Mouse (Mus musculus) bone marrow, adult 2 months (tissue): ENCODE measurements around the gene Stx3. TPM values are rescaled to one million over a fixed set of nuclear protein-coding genes. Genes with fewer than 3 reads are reported as not detected.
A peak's percentile ranks its signal among the peaks of the same experiment; 100 is the strongest.

ENCODE experiments used
- H3K27ac ChIP-seq: fragments of 200-500 bp; 2 replicates; pipeline ENCODE4 v1.5.1; 2012; ENCODE audit warnings: low read depth, mild to moderate bottlenecking, control low read depth, inconsistent platforms, low read length; ENCODE audit not compliant: control insufficient read depth, poor library complexity, insufficient read depth
- H3K4me1 ChIP-seq: fragments of 200-500 bp; 2 replicates; pipeline ENCODE4 v1.6.1; 2011; ENCODE audit warnings: low read length; ENCODE audit not compliant: control insufficient read depth, insufficient read depth
- H3K4me3 ChIP-seq: fragments of 200-500 bp; replicated peaks from 2 replicates; pipeline ENCODE3; 2011; ENCODE audit warnings: mild to moderate bottlenecking, low read depth, low read length, control low read depth; ENCODE audit not compliant: control insufficient read depth
- CTCF ChIP-seq: fragments of 200-500 bp; IDR thresholded peaks from 2 replicates; pipeline ENCODE4 v1.5.1; 2011; ENCODE audit warnings: low read length, control low read depth; ENCODE audit not compliant: control insufficient read depth, insufficient read depth
- POLR2A ChIP-seq: fragments of 200-500 bp; IDR thresholded peaks from 2 replicates; pipeline ENCODE4 v1.6.1; 2011; ENCODE audit warnings: low read depth, mild to moderate bottlenecking, control low read depth, low read length, borderline replicate concordance; ENCODE audit not compliant: control insufficient read depth
- WGBS: fragments of 180-500 bp; shearing (Covaris S2); methylation state at CpG from one replicate; pipeline ENCODE4 v1.1.7; 2018; 5-methylcytosine and 5-hydroxymethylcytosine counted together
- polyA plus RNA-seq: library from polyadenylated mRNA; stranded (reverse); fragments of >200 nt; gene quantifications from 2 replicates; pipeline ENCODE4 v1.2.4, GENCODE M21; 2011; ENCODE audit warnings: low replicate concordance; ENCODE audit not compliant: missing spikeins, insufficient read depth, insufficient read length

Gene Stx3
- polyA plus RNA-seq, 1 experiment: 7.3 TPM

DNA sequence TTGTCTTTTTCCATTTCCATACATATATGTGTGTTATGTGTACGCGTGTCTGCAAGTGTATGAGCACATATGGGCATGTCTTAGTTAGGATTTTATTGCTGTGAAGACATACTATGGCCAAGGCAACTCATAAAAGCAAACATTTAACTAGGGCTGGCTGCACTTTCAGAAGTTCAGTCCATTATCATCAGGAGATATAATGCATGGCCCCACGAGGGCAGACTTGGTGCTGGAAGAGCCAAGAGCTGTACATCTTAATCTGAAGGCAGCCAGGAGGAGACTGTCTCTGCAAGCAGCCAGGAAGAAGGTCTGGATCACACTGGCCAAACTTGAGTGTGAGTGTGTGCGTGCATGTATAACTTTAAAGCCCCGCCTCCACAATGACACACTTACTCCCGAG lies 24.8 kb downstream of the Stx3 start:
- no peak for TF ChIP-seq POLR2A
- TF ChIP-seq CTCF: no peak
- Histone ChIP-seq H3K4me1 (no peaks in the 10 kb centered on the region), H3K4me3 (no peak overlapping the region), H3K27ac (no peak overlapping the region)
- 73% methylated on average over 6 of the region's 6 CpGs for WGBS

DNA sequence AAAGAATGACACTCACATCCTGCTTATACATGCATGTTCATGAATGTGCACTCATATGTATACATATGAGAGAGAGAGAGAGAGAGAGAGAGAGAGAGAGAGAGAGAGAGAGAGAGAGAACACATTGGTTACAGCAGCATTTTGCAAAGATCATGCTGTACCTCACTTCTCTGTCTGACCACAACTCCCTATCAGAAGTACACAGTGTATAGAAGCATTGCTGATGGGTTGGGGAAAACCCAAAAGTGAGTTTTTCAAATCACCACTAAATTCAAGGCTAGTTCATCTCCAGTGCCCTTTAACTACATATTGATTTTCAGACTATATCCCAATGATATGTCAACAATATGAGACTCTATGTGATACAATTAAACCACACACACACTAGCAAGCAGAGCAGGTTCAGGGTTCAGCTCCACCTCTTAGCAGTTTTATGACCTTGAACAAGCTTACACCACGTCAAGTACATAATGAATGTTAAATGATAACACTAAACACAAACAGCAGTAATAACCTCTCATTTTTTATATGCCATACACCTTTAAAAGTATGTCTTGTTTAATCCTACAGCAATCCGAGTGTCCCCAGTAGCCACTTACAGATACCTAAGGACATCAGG lies 25.4 kb downstream of the Stx3 start:
- Histone ChIP-seq H3K4me3 (no peak overlapping the region), H3K27ac (no peak overlapping the region), H3K4me1 (no peaks in the 10 kb centered on the region)
- TF ChIP-seq POLR2A (no peak), CTCF (no peak)
- 63% methylated on average over 2 of the region's 2 CpGs for WGBS

DNA sequence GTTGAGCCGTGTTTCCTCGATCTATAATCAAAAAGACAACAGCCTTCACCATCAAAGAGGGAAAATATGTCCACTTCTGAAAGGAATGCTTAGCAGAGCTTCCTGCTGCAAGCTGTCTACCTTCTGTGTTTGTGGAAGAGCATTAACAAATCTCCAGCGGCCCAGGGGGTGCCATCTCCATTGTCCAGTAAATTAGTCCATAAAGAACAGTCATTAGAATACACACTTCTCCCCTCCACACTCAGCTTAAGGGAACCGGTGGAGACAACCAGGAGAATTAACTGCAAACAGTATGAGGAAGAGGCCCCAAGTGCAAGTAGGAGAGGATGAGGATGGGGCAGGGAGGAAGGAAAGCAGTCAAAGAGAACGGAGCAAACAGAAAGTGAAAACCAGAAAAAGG lies 27.4 kb downstream of the Stx3 start:
- Histone ChIP-seq H3K4me3 (no peak overlapping the region), H3K27ac (no peak overlapping the region), H3K4me1 (no peaks in the 10 kb centered on the region)
- no peak for TF ChIP-seq CTCF
- no peak for TF ChIP-seq POLR2A
- 49% methylated on average over 5 of the region's 5 CpGs for WGBS

DNA sequence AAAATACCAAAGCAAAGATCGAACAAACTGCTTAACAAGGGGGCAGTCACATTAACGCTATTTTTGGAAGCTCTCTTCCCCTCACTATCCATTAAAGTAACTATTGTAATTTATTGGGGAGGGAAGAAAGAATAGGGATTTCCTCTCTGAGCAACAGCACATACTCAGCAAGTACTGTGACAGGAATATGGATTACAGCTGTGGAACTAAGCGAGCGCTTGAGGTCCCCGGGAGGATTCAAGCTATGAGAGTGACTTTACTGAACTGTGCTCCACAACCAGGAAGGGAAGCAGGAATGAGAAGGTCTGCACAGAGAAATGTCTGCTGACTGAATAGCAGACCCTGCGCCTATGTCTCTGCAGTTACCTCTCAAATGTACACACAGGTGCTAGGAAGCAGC lies 30.3 kb downstream of the Stx3 start:
- 91% methylated on average over 6 of the region's 6 CpGs for WGBS
- H3K4me3 ChIP-seq: no peak overlapping the region
- H3K27ac ChIP-seq: no peak overlapping the region
- no peaks in the 10 kb centered on the region for H3K4me1 ChIP-seq
- TF ChIP-seq POLR2A: no peak
- TF ChIP-seq CTCF: no peak

DNA sequence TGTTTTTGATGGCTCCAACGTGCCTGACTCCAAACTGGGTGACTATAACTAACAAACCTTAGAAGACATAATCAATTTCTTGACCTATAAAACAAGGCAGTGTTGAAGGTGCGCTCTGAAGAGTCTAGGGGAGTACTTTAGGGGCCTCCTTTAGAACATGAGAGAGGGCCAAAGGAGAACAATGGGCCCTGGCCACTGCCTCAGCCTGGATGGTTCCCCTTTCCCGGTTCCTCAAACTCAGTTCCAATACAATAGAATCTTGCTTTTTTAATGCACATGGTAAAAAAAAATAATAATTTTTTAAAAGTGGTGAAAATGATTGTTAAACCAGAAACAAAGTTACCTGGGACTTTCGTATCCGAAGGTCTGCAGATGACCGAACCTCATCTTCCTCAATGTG lies 31.4 kb downstream of the Stx3 start:
- no peaks in the 10 kb centered on the region for H3K4me1 ChIP-seq
- 82% methylated on average over 6 of the region's 6 CpGs for WGBS
- TF ChIP-seq CTCF (no peak), POLR2A (no peak)

DNA sequence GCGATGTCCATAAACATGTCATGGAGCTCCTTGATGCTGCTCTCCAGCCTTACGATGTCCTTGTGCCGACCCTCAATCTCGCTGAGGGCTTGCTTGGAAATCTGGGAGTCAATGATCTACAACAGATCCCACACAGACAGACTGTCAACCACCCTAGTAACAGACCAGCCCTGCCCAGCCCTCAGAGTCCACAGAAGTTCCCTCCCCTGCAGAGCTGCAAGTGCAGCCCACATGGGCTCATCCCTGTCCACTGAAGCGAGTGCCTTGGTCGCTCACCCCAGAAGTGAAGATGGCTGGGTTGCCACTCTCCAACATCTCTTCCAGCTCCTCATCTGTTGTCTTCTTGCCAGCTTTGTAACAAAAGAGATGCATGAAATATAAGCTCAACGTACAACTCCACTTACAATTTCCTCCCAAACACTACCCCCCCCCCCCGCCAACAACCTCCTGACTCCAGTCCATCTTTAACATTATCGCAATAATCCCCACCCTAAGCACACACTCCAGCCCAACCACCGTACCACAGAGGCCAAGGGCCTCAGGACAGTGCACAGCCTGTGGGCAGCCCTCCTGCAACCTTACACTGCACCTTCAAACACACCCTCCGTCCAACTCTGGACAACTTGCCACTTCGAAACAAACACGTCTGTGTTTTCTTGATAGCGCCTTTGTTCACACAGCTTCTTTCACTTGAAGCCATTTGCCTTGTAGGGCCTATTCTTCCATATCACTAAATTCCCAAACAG lies 33.6 kb downstream of the Stx3 start:
- TF ChIP-seq CTCF: no peak
- TF ChIP-seq POLR2A: no peak
- 86% methylated on average over 14 of the region's 14 CpGs for WGBS
- Histone ChIP-seq H3K4me3 (no peak overlapping the region), H3K27ac (no peak overlapping the region), H3K4me1 (no peaks in the 10 kb centered on the region)

More for the DNA sequence above, 31.4 kb downstream of the Stx3 start:
- Histone ChIP-seq H3K27ac (no peak overlapping the region), H3K4me3 (no peak overlapping the region)

DNA sequence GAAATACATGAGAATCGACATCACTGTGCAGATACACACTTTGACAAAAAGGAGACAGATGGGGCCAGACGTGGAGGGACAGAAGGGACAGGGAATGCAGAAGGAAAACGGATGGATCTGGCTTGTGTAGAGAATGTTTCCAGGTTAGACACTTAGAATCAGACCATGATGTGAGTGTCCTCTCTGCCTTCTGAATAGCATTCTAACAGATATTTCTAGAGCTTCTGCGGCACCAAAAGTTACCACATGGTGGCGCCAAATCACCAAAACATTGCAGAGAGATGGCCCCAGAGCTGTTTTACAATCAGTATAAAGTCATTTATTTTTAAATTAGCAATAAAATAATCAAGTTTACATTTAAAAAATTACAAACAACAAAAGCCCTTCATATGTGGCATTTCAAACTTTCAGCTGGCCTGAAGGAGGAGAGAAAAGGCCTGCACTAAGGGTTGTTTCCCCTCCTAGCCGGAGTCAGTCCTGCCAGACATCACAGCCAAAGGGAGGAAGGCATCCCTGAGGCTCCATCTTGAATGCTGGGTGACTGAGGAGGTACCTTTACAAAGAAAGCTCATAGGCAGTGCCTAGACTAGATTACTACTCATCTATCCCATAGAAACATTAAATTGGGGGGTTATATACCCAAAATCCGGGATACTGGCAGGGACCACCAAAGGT lies 41.9 kb downstream of the Stx3 start:
- Histone ChIP-seq H3K4me1 (no peaks in the 10 kb centered on the region), H3K27ac (no peak overlapping the region), H3K4me3 (no peak overlapping the region)
- 63% methylated on average over 7 of the region's 7 CpGs for WGBS
- TF ChIP-seq POLR2A: no peak
- no peak for TF ChIP-seq CTCF

DNA sequence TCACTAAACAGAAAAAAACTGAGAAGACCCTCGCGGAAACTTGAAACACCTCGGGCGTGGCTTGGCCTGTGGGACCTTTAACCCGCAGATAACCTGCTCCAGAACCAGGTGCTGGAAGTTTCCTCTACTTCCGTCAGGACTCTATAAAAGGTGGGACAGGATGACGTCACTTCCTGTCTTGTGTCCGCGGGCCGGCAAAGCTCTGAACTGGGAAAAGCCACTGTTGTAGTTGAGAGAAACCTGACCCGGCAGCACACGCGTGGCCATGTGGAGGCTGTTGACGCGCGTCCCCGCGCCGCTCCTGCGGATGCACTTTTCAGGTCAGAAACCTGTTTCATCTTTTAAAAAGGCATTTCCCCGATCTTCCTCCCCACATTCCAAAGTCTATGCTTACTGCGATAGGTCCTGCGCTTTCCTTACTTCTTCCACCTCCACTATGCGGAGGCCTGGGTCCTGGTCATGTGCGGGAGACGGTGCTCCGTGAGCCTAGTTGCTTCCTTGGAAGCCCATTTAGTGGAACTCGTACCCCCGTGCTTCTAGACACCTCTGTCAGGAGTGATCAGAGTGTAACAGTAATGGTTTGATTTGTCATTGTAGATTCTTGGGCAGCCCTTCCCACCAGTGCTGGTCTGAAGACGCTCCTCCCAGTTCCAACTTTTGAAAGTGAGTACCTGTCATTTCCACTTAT lies 48.9 kb downstream of the Stx3 start, which contains the start of gene Mrpl16:
Gene Mrpl16, plus strand, starts transcription at position 187 of the 688 bp plus-strand sequence.
- H3K4me1 ChIP-seq: peaks cover 2% of the 10 kb centered on the region
- peak within 1 kb of the TSS; percentile 90 for H3K4me3 ChIP-seq
- H3K27ac ChIP-seq: peak within 1 kb of the TSS; percentile 27; the same call in 1 of the 2 replicates
- under 1% methylated on average over 30 of the region's 30 CpGs for WGBS
- TF ChIP-seq POLR2A (peak; percentile 57; the same call in 1 of the 2 replicates), CTCF (no peak)
